Mouse (Mus musculus) stomach, embryonic 16.5 days (tissue): ENCODE measurements around the gene Spata5. TPM values are rescaled to one million over a fixed set of nuclear protein-coding genes. Genes with fewer than 3 reads are reported as not detected.
A peak's percentile ranks its signal among the peaks of the same experiment; 100 is the strongest.

Experiments used
- ATAC-seq: fragments of 200-750 bp; cut with Nextera tagmentation; 2 replicates; pipeline ENCODE4 v1.8.0; 2017; ENCODE audit warnings: moderate number of reproducible peaks, moderate TSS enrichment; ENCODE audit not compliant: insufficient read depth, low FRiP score
- H3K27ac ChIP-seq: fragments of 300-500 bp; sonication (generic); 2 replicates; pipeline ENCODE4 v1.5.1; 2014; ENCODE audit warnings: low read length
- H3K27me3 ChIP-seq: fragments of 300-500 bp; sonication (generic); 2 replicates; pipeline ENCODE4 v1.6.1; 2014; ENCODE audit warnings: low read length, control low read depth, mixed read lengths; ENCODE audit not compliant: control insufficient read depth, insufficient read depth
- H3K36me3 ChIP-seq: fragments of 300-500 bp; sonication (generic); 2 replicates; pipeline ENCODE4 v1.6.1; 2014; ENCODE audit warnings: low read length; ENCODE audit not compliant: control insufficient read depth, insufficient read depth
- H3K4me1 ChIP-seq: fragments of 300-500 bp; sonication (generic); 2 replicates; pipeline ENCODE4 v1.6.1; 2014; ENCODE audit warnings: low read length, control low read depth, mixed read lengths; ENCODE audit not compliant: control insufficient read depth, insufficient read depth
- H3K4me2 ChIP-seq: fragments of 300-500 bp; sonication (generic); 2 replicates; pipeline ENCODE4 v1.6.1; 2014; ENCODE audit warnings: low read depth, low read length, mixed read lengths
- H3K4me3 ChIP-seq: fragments of 300-500 bp; sonication (generic); replicated peaks from 2 replicates; pipeline ENCODE4 v1.5.1; 2014; ENCODE audit warnings: mild to moderate bottlenecking, low read length
- H3K9ac ChIP-seq: fragments of 300-500 bp; sonication (generic); 2 replicates; pipeline ENCODE4 v1.6.1; 2014; ENCODE audit warnings: low read length
- H3K9me3 ChIP-seq: fragments of 300-500 bp; sonication (generic); replicated peaks from 2 replicates; pipeline ENCODE4 v1.6.1; 2016; ENCODE audit warnings: low read length, control low read depth; ENCODE audit not compliant: control insufficient read depth
- WGBS: fragments of 180-500 bp; shearing (Covaris S2); extraction: QIAGEN DNeasy Blood & Tissue Kit; methylation state at CpG from one replicate; pipeline ENCODE4 v1.1.7; 2014; 5-methylcytosine and 5-hydroxymethylcytosine counted together
- polyA plus RNA-seq: library from polyadenylated mRNA; unstranded; fragments of >200 nt; fragmentation: Nextera tagmentation; extraction: Ambion mirVana; gene quantifications from 2 replicates; pipeline ENCODE4 v1.2.1, GENCODE M21; 2015

Spata5 gene
- polyA plus RNA-seq, 1 experiment from 2014 or later, result 28.0 TPM

DNA sequence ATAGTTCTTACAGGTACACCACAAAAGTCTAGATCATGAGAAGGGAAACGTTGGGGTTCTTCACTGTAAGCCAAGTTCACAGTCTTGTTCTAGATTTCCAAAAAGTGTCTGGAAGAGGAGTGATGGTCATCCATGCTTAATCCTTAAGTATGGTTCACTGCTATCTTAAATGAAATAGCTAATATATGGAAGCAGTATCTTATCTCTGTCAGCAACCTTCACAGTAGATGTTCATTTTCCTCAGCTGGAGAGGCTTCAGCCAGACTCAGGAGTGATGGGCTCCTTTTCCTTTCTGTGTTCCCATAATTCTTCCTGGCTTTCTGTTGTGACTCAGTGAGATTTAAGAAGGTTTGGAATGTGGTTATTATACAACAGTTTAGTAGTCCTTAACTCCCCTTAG, 147.8 kb downstream of the Spata5 start:
- Histone ChIP-seq H3K4me3 (no peak overlapping the region), H3K4me2 (no peak overlapping the region), H3K9me3 (no peaks in the 10 kb centered on the region), H3K27me3 (no peaks in the 10 kb centered on the region), H3K36me3 (no peaks in the 10 kb centered on the region), H3K4me1 (0 out of 2 replicates have a peak, but pooled peaks cover 4% of the 10 kb centered on the region), H3K9ac (no peak overlapping the region), H3K27ac (no peak overlapping the region)
- no peak for ATAC-seq
- WGBS, result 87% methylated on average over 1 of the region's 1 CpGs

DNA sequence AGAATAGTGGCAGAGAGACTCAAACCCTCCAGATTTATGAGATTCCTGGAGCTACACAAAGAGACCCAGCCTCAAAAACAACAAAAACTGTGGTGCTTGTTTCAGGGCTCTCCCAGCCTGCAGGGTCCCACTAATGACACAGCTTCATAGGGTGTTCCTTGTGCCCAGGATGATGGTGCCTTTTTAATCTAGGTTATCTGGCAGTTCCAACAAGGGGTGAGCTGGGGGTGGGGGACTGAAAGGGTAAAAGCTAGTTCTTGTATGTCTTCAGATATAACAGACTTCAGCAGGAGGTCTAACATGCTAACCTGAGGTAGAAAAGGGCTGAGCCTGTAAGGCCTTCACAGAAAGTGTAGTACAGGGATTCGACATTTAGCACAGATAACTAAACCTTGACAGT, 149.1 kb downstream of the Spata5 start:
- no peak for ATAC-seq
- Histone ChIP-seq H3K27ac (no peak overlapping the region), H3K4me2 (no peak overlapping the region), H3K36me3 (no peaks in the 10 kb centered on the region), H3K4me1 (0 out of 2 replicates have a peak, but pooled peaks cover 4% of the 10 kb centered on the region), H3K9me3 (no peaks in the 10 kb centered on the region), H3K4me3 (no peak overlapping the region), H3K27me3 (no peaks in the 10 kb centered on the region), H3K9ac (no peak overlapping the region)
- 82% methylated on average over 1 of the region's 1 CpGs for WGBS

DNA sequence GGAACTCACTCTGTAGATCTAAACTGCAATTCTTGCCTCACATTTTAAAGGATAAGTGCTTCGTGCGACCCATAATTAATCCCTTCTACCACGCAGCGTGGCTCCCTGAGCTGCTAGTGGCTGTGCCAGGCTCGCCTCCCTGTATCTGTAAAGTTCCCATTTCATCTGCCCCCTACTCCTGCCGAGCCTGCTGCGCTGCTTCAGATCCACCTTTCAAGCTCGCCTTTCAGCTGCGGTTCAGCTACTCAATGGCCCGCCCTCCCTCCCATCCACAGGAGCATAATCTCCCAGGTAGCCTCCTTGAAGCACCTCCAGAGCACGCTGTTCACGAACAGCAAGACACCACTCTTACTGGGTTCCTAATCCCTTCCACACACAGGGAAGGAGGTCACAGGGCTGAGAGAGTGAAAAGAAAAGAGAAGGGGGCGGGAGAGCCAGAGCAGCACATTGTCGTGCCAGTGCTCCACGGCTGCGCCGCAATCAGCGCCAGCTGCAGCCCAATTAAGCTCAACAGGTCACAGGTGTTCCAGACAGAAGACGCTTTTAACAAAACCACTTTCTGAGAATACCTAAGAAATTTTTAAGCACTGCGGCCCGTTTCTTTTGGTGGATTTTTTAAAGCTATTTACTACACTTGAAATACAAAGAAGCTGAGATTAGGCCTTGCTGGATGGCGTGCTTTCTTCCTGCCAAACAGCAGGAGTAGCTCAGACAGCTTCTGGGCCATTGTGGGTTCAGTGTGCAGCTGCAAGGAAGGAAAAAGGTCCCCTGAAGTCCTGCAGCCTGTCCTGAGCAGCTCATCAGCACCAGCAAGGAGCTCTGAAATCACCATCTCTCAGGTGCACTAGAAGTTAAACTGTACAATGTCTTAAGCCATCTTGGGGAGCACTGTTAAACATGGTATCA, 150.2 kb downstream of the Spata5 start:
- no peaks in the 10 kb centered on the region for H3K9me3 ChIP-seq
- H3K27me3 ChIP-seq, result no peaks in the 10 kb centered on the region
- WGBS, result 55% methylated on average over 22 of the region's 22 CpGs
- 0 out of 2 replicates have a peak, but pooled peaks cover 4% of the 10 kb centered on the region for H3K4me1 ChIP-seq
- H3K4me3 ChIP-seq, result no peak overlapping the region
- no peak overlapping the region for H3K27ac ChIP-seq
- no peaks in the 10 kb centered on the region for H3K36me3 ChIP-seq
- H3K9ac ChIP-seq, result peak overlapping the region; percentile 39
- ATAC-seq, result no peak
- H3K4me2 ChIP-seq, result 0 out of 2 replicates have a peak overlapping the region, but pooled peaks have one; percentile 29

DNA sequence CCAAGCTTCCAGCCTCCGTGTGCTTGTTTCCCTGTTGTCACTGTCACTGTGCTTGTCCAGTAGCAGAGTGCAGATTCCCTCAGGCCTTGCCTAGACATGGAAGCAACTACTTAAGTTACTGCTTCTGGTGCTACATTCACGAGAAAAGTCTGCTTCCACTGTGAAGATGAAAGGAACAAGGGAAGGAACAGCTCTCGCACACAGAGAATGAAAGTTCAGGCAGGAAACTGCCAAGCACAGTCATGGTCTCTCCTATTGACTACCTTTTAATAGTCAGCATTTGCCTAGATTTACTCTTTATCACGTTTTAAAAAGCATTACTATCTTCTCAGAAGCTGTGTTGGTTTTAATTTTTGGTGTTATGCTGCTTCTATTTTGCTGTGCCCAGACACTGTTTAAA, 151.9 kb downstream of the Spata5 start:
- no peaks in the 10 kb centered on the region for H3K36me3 ChIP-seq
- H3K4me2 ChIP-seq, result no peak overlapping the region
- no peaks in the 10 kb centered on the region for H3K27me3 ChIP-seq
- ATAC-seq, result no peak
- H3K27ac ChIP-seq, result no peak overlapping the region
- H3K4me3 ChIP-seq, result no peak overlapping the region
- H3K9me3 ChIP-seq, result no peaks in the 10 kb centered on the region
- 0 out of 2 replicates have a peak, but pooled peaks cover 4% of the 10 kb centered on the region for H3K4me1 ChIP-seq
- H3K9ac ChIP-seq, result no peak overlapping the region
- 59% methylated on average over 4 of the region's 4 CpGs for WGBS

DNA sequence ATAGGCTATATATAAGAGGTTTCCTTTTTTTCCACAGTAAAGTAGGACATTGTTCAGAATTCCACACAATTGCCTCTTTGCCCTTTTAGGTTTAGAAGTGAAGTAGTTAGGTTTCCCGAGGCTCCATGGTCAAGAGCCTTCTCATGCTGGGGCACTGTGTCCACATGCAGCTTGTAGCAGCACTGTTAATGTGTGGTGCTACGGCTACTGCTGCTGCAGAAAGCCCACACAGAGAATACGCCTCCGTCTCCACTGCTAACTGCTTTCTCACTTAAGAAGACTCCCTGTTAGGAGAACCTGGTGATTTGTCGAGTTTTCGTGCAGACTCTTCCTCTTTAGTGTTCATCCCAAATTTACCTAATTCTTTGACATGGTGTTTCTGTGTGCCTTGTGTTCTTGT, 152.4 kb downstream of the Spata5 start:
- no peak overlapping the region for H3K27ac ChIP-seq
- no peaks in the 10 kb centered on the region for H3K27me3 ChIP-seq
- H3K4me3 ChIP-seq, result no peak overlapping the region
- ATAC-seq, result no peak
- no peaks in the 10 kb centered on the region for H3K9me3 ChIP-seq
- WGBS, result 86% methylated on average over 6 of the region's 6 CpGs
- H3K4me1 ChIP-seq, result 0 out of 2 replicates have a peak, but pooled peaks cover 4% of the 10 kb centered on the region
- H3K36me3 ChIP-seq, result no peaks in the 10 kb centered on the region
- no peak overlapping the region for H3K4me2 ChIP-seq
- H3K9ac ChIP-seq, result no peak overlapping the region

DNA sequence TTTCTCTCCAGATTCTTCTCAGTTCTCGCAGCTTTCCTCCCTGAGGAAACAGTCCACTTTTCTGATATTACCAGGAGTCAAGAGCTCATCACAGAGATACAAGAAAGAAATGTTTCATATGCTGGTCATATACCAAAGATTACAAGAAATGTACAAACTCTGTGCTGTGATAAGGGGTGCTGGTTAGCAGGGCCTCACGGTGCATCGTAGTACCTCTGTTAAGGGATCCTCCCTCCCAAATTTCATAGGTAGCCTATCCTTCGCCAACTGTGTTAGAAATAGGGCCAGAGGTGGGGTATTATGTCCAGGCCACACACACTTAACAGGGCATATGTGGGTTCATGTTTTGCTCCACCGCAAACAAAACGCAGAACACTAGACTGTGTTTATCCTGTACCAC, 157.1 kb downstream of the Spata5 start:
- Histone ChIP-seq H3K27me3 (no peaks in the 10 kb centered on the region), H3K27ac (no peak overlapping the region), H3K4me2 (no peak overlapping the region), H3K9me3 (no peaks in the 10 kb centered on the region), H3K9ac (no peak overlapping the region), H3K4me3 (no peak overlapping the region), H3K4me1 (no peaks in the 10 kb centered on the region), H3K36me3 (peaks cover 8% of the 10 kb centered on the region; the same call in 1 of the 2 replicates)
- 95% methylated on average over 6 of the region's 6 CpGs for WGBS
- no peak for ATAC-seq

DNA sequence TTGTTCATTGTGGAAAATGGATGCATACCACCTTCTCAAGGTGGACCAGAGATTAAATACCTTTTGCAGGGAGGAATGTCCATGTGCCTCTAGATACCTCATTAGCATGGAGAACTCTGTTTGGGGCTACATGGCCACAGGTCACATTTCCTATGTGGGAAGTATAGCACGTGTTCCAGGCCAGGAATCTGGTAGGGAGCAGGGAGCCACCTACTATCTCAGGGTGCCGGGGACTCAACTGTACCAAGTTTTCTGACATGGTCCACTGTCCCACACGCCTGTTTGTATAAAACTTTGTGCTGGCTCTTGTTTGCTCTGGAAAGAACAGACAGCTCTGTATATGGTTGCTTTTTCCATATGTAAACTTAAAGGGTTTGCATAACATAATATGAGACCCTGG, 158.0 kb downstream of the Spata5 start:
- Histone ChIP-seq H3K27me3 (no peaks in the 10 kb centered on the region), H3K27ac (no peak overlapping the region), H3K9ac (no peak overlapping the region), H3K9me3 (no peaks in the 10 kb centered on the region), H3K4me2 (no peak overlapping the region), H3K4me3 (no peak overlapping the region), H3K36me3 (peaks cover 8% of the 10 kb centered on the region; the same call in 1 of the 2 replicates), H3K4me1 (no peaks in the 10 kb centered on the region)
- no peak for ATAC-seq
- WGBS, result 84% methylated on average over 3 of the region's 3 CpGs

DNA sequence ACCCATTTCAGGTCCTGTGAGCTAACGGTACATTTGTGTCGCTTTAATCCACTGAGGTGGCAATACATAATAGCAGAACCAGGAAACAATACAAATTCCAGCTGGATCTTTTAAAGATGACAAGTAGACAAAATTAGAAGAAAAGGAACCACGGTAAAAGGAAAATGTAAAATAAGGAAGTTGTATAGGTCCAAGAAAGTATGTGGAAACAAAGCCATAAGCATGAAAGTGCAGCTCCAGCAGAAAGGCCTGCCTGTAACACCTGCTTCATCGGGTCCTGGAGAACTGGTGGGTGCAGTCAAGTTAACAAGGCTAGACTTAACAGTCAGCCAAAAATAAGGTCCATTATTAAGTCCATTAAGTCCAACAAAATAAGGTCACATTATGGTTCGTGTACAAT, 164.9 kb downstream of the Spata5 start:
- H3K36me3 ChIP-seq, result 0 out of 2 replicates have a peak, but pooled peaks cover 6% of the 10 kb centered on the region
- H3K4me3 ChIP-seq, result no peak overlapping the region
- H3K27me3 ChIP-seq, result no peaks in the 10 kb centered on the region
- no peak for ATAC-seq
- H3K4me1 ChIP-seq, result peaks cover 19% of the 10 kb centered on the region
- no peaks in the 10 kb centered on the region for H3K9me3 ChIP-seq
- H3K27ac ChIP-seq, result no peak overlapping the region
- no peak overlapping the region for H3K4me2 ChIP-seq
- 65% methylated on average over 5 of the region's 5 CpGs for WGBS
- no peak overlapping the region for H3K9ac ChIP-seq

DNA sequence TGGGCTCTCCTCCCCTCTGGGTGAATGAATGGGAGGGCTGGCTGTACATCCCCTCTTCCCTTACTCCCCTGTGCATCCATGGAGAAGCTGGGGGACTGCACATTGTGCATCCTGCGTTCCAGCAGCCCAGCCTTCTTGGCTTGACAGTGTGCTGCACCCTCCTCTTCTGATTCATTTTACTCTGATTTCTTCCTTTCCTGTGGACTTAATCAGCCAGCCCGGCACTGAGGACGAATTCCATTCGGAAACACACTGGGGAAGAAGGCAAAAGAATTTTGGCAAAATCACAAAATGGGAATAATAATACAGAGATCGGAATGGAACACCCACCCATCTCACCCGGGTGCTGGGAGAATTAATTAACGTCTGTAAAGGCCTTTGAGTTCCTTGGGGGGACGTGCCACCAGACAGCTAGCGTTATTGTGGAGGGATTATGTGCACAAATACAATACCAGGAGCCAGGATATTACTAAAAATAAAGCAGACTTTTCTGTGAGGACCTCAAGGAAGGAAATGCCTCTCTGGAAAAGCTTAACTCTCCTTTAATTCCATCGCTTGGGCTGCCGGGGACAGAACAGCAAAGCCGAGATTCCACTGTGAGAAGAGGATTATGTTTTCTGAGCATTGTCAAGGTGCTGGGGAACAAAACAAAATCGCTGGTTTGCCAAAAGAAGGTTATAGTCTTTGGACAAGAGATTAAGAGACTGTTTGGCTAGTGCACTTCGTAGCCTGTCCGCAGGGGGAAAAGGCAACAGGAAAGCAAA, 166.5 kb downstream of the Spata5 start:
- peaks cover 19% of the 10 kb centered on the region for H3K4me1 ChIP-seq
- WGBS, result 14% methylated on average over 15 of the region's 15 CpGs
- no peaks in the 10 kb centered on the region for H3K36me3 ChIP-seq
- no peaks in the 10 kb centered on the region for H3K27me3 ChIP-seq
- H3K9ac ChIP-seq, result peak overlapping the region; percentile 53
- no peaks in the 10 kb centered on the region for H3K9me3 ChIP-seq
- H3K4me3 ChIP-seq, result peak overlapping the region; percentile 28
- H3K4me2 ChIP-seq, result peak overlapping the region; percentile 54
- peak; percentile 33 for ATAC-seq
- peak overlapping the region; percentile 95 for H3K27ac ChIP-seq
